Mouse (Mus musculus) liver, adult (tissue): Measurements from ENCODE around the gene 4930558K02Rik.

Source experiments
- GATA4 ChIP-seq: IDR thresholded peaks from 2 replicates; pipeline ENCODE4 v1.6.1; 2014; ENCODE audit warnings: mild to moderate bottlenecking, low read length; ENCODE audit not compliant: insufficient replicate concordance

Gene 4930558K02Rik

GRCm38 (mm10) chr1:162004518-162004780 lies 25.0 kb upstream of the 4930558K02Rik start:
- no peak for TF ChIP-seq GATA4

- no peak for TF ChIP-seq GATA4
These were observed 24.5 kb upstream of the 4930558K02Rik start for GRCm38 (mm10) chr1:162003729-162004517.

DNA sequence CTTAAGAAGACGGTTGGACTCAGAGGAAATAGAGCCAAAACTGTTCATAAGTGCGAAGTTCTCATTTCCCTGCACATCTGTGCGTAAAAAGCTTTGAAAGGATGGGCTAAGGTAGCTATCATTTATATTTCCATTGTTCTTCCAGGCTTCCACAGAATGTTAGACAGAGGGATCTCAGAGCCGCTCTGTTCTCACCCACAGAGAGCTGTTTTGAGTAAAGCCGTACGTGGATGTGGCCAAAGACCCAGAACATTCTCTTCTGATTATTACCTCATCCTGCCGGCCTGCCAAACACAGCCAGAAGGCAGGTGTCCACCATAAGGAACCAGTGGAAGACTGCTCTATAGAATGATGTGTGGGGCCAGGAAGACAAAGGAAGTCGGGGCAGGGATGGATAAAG lies 21.9 kb upstream of the 4930558K02Rik start:
- TF ChIP-seq GATA4 = no peak

DNA sequence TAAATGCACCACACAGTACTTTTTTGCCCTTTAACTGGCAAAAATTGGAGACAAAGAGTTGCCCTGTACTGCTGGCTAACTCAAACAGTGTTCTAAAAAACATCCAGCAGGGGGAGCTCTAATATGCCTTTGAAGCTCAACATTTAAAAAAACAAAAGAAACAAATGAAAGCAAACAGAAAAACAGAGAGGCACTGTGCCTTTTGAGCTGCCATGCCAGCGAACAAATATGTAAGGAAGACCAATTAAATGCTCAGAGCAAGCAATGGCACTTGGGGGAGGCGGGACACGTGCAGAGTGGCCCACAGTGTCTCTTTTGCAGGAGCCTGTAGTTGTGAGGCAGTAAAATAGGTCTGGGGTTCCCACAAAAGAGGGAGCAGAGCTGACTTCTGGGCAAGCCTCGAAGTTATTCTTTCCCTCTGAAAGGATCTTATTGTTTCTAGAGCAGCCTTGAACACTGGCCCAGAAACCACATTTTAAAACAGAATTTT lies 20.5 kb upstream of the 4930558K02Rik start:
- no peak for TF ChIP-seq GATA4

- no peak for TF ChIP-seq GATA4
These were observed 19.9 kb upstream of the 4930558K02Rik start for GRCm38 (mm10) chr1:161999338-161999737.

- TF ChIP-seq GATA4 = no peak
These were observed 19.3 kb upstream of the 4930558K02Rik start for GRCm38 (mm10) chr1:161998781-161999180.

GRCm38 (mm10) chr1:161992389-161992788 lies 13.0 kb upstream of the 4930558K02Rik start:
- TF ChIP-seq GATA4 = no peak

- no peak for TF ChIP-seq GATA4
These were observed 12.4 kb upstream of the 4930558K02Rik start for GRCm38 (mm10) chr1:161991846-161992245.

- no peak for TF ChIP-seq GATA4
These were observed 11.5 kb upstream of the 4930558K02Rik start for GRCm38 (mm10) chr1:161990684-161991578.

- no peak for TF ChIP-seq GATA4
These were observed 4.6 kb upstream of the 4930558K02Rik start for GRCm38 (mm10) chr1:161983979-161984566.

GRCm38 (mm10) chr1:161983451-161983850 lies 4.0 kb upstream of the 4930558K02Rik start:
- no peak for TF ChIP-seq GATA4

GRCm38 (mm10) chr1:161980626-161981298 lies 1.3 kb upstream of the 4930558K02Rik start:
- TF ChIP-seq GATA4 = no peak

- no peak for TF ChIP-seq GATA4
These were observed 610 bp upstream of the 4930558K02Rik start for GRCm38 (mm10) chr1:161980046-161980445.

GRCm38 (mm10) chr1:161978173-161978700 lies 1.2 kb downstream of the 4930558K02Rik start:
- TF ChIP-seq GATA4 = no peak

DNA sequence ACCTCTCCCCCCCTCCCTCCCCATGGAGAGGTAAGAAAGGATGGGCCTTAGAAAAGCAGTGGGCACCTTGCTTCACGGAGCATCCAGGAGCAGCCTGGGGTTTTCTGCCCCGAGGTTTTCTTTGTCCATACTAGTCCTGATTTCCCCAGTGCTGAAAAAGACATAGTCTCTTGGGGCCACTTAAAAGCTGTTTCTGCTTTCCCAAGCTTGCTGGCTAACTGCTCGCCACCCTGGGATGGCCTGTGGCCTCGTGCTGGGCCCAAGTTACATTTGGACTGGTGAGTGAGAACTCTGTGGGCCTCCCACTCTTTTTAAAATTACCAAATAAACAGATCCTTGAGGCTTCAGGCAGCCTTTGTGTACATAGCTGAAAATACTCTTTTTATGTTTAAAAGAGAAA lies 2.1 kb downstream of the 4930558K02Rik start:
- no peak for TF ChIP-seq GATA4
